Mouse (Mus musculus): ENCODE data around the gene Alx3.
"Not testable (repeated sequence)": the region's sequence is repeated elsewhere in the genome, so short reads cannot be mapped to it uniquely, and the experiment has no call there.

Gene Alx3

GRCm38 (mm10) chr3:107631523-107631958 lies 36.7 kb downstream of the Alx3 start, which contains the start of gene Strip1:
Strip1 (minus strand) TSS chr3:107631694.
- H3K4me1 ChIP-seq (replicated peaks; ENCODE audit: low read depth, low read length): peaks cover 18% of the 10 kb centered on the region
- TF ChIP-seq CTCF (conservative IDR thresholded peaks at IDR 0.05; ENCODE audit: low read length) (no peak), POU5F1 (IDR thresholded peaks at IDR 0.05; ENCODE audit: borderline replicate concordance, low read length) (no peak), NANOG (IDR thresholded peaks at IDR 0.05; ENCODE audit: borderline replicate concordance, low read length) (no peak)
- no peaks in the 10 kb centered on the region for H3K27me3 ChIP-seq (ENCODE audit: insufficient read depth, low read length)
- H3K4me3 ChIP-seq (replicated peaks; ENCODE audit: low read length): peak within 1 kb of the TSS; percentile 100
- no peaks in the 10 kb centered on the region for H3K9me3 ChIP-seq (ENCODE audit: low read length)
- peaks cover 32% of the 10 kb centered on the region for H3K36me3 ChIP-seq (ENCODE audit: insufficient read depth, low read length)

GRCm38 (mm10) chr3:107632786-107633185 lies 38.0 kb downstream of the Alx3 start:
- TF ChIP-seq CTCF (conservative IDR thresholded peaks at IDR 0.05; ENCODE audit: low read length): no peak
- TF ChIP-seq NANOG (IDR thresholded peaks at IDR 0.05; ENCODE audit: borderline replicate concordance, low read length): no peak
- no peak for TF ChIP-seq POU5F1 (IDR thresholded peaks at IDR 0.05; ENCODE audit: borderline replicate concordance, low read length)
- H3K9me3 ChIP-seq (ENCODE audit: low read length): no peaks in the 10 kb centered on the region
- H3K27me3 ChIP-seq (ENCODE audit: insufficient read depth, low read length): 0 out of 2 replicates have a peak, but pooled peaks cover 2% of the 10 kb centered on the region
- peaks cover 20% of the 10 kb centered on the region for H3K36me3 ChIP-seq (ENCODE audit: insufficient read depth, low read length)
- no peak overlapping the region for H3K4me3 ChIP-seq (replicated peaks; ENCODE audit: low read length)
- H3K4me1 ChIP-seq (replicated peaks; ENCODE audit: low read depth, low read length): peaks cover 18% of the 10 kb centered on the region

GRCm38 (mm10) chr3:107633906-107634305 lies 39.1 kb downstream of the Alx3 start:
- no peaks in the 10 kb centered on the region for H3K9me3 ChIP-seq (ENCODE audit: low read length)
- no peak overlapping the region for H3K4me3 ChIP-seq (replicated peaks; ENCODE audit: low read length)
- H3K4me1 ChIP-seq (replicated peaks; ENCODE audit: low read depth, low read length): peaks cover 18% of the 10 kb centered on the region
- H3K27me3 ChIP-seq (ENCODE audit: insufficient read depth, low read length): 0 out of 2 replicates have a peak, but pooled peaks cover 2% of the 10 kb centered on the region
- no peak for TF ChIP-seq POU5F1 (IDR thresholded peaks at IDR 0.05; ENCODE audit: borderline replicate concordance, low read length)
- TF ChIP-seq CTCF (conservative IDR thresholded peaks at IDR 0.05; ENCODE audit: low read length): no peak
- TF ChIP-seq NANOG (IDR thresholded peaks at IDR 0.05; ENCODE audit: borderline replicate concordance, low read length): no peak
- H3K36me3 ChIP-seq (ENCODE audit: insufficient read depth, low read length): peaks cover 9% of the 10 kb centered on the region

GRCm38 (mm10) chr3:107635836-107636235 lies 41.0 kb downstream of the Alx3 start:
- no peaks in the 10 kb centered on the region for H3K9me3 ChIP-seq (ENCODE audit: low read length)
- 0 out of 2 replicates have a peak, but pooled peaks cover 2% of the 10 kb centered on the region for H3K27me3 ChIP-seq (ENCODE audit: insufficient read depth, low read length)
- H3K4me1 ChIP-seq (replicated peaks; ENCODE audit: low read depth, low read length): peaks cover 5% of the 10 kb centered on the region
- no peak overlapping the region for H3K4me3 ChIP-seq (replicated peaks; ENCODE audit: low read length)
- TF ChIP-seq POU5F1 (IDR thresholded peaks at IDR 0.05; ENCODE audit: borderline replicate concordance, low read length) (no peak), CTCF (conservative IDR thresholded peaks at IDR 0.05; ENCODE audit: low read length) (no peak), NANOG (IDR thresholded peaks at IDR 0.05; ENCODE audit: borderline replicate concordance, low read length) (no peak)
- no peaks in the 10 kb centered on the region for H3K36me3 ChIP-seq (ENCODE audit: insufficient read depth, low read length)

- no peak overlapping the region for H3K4me3 ChIP-seq (replicated peaks; ENCODE audit: low read length)
- H3K27me3 ChIP-seq (ENCODE audit: insufficient read depth, low read length): 0 out of 2 replicates have a peak, but pooled peaks cover 2% of the 10 kb centered on the region
- TF ChIP-seq NANOG (IDR thresholded peaks at IDR 0.05; ENCODE audit: borderline replicate concordance, low read length) (no peak), POU5F1 (IDR thresholded peaks at IDR 0.05; ENCODE audit: borderline replicate concordance, low read length) (no peak), CTCF (conservative IDR thresholded peaks at IDR 0.05; ENCODE audit: low read length) (no peak)
- no peaks in the 10 kb centered on the region for H3K9me3 ChIP-seq (ENCODE audit: low read length)
- H3K4me1 ChIP-seq (replicated peaks; ENCODE audit: low read depth, low read length): peaks cover 5% of the 10 kb centered on the region; the same call in 1 of the 2 replicates
- no peaks in the 10 kb centered on the region for H3K36me3 ChIP-seq (ENCODE audit: insufficient read depth, low read length)
Measured at GRCm38 (mm10) chr3:107636236-107636635, 41.4 kb downstream of the Alx3 start.

GRCm38 (mm10) chr3:107637606-107638172 lies 42.9 kb downstream of the Alx3 start:
- Histone ChIP-seq H3K4me1 (replicated peaks; ENCODE audit: low read depth, low read length) (no peaks in the 10 kb centered on the region), H3K4me3 (replicated peaks; ENCODE audit: low read length) (no peak overlapping the region), H3K36me3 (ENCODE audit: insufficient read depth, low read length) (no peaks in the 10 kb centered on the region), H3K27me3 (ENCODE audit: insufficient read depth, low read length) (0 out of 2 replicates have a peak, but pooled peaks cover 2% of the 10 kb centered on the region), H3K9me3 (ENCODE audit: low read length) (no peaks in the 10 kb centered on the region)
- TF ChIP-seq CTCF (conservative IDR thresholded peaks at IDR 0.05; ENCODE audit: low read length): no peak
- no peak for TF ChIP-seq POU5F1 (IDR thresholded peaks at IDR 0.05; ENCODE audit: borderline replicate concordance, low read length)
- no peak for TF ChIP-seq NANOG (IDR thresholded peaks at IDR 0.05; ENCODE audit: borderline replicate concordance, low read length)

GRCm38 (mm10) chr3:107646947-107647346 lies 52.1 kb downstream of the Alx3 start:
- TF ChIP-seq CTCF (conservative IDR thresholded peaks at IDR 0.05; ENCODE audit: low read length) (no peak), NANOG (IDR thresholded peaks at IDR 0.05; ENCODE audit: borderline replicate concordance, low read length) (no peak), POU5F1 (IDR thresholded peaks at IDR 0.05; ENCODE audit: borderline replicate concordance, low read length) (no peak)
- H3K4me1 ChIP-seq (replicated peaks; ENCODE audit: low read depth, low read length): peaks cover 2% of the 10 kb centered on the region; the same call in 1 of the 2 replicates
- H3K27me3 ChIP-seq (ENCODE audit: insufficient read depth, low read length): no peaks in the 10 kb centered on the region
- H3K9me3 ChIP-seq (ENCODE audit: low read length): peaks cover 6% of the 10 kb centered on the region; the same call in 1 of the 2 replicates
- no peak overlapping the region for H3K4me3 ChIP-seq (replicated peaks; ENCODE audit: low read length)
- no peaks in the 10 kb centered on the region for H3K36me3 ChIP-seq (ENCODE audit: insufficient read depth, low read length)

GRCm38 (mm10) chr3:107650276-107650675 lies 55.4 kb downstream of the Alx3 start:
- H3K36me3 ChIP-seq (ENCODE audit: insufficient read depth, low read length); H3K4me1 ChIP-seq (replicated peaks; ENCODE audit: low read depth, low read length); H3K27me3 ChIP-seq (ENCODE audit: insufficient read depth, low read length); H3K9me3 ChIP-seq (ENCODE audit: low read length); H3K4me3 ChIP-seq (replicated peaks; ENCODE audit: low read length): not testable (repeated sequence)

GRCm38 (mm10) chr3:107652968-107653367 lies 58.1 kb downstream of the Alx3 start:
- no peaks in the 10 kb centered on the region for H3K27me3 ChIP-seq (ENCODE audit: insufficient read depth, low read length)
- no peaks in the 10 kb centered on the region; the same call in 1 of the 2 replicates for H3K9me3 ChIP-seq (ENCODE audit: low read length)
- H3K36me3 ChIP-seq (ENCODE audit: insufficient read depth, low read length): 0 out of 2 replicates have a peak, but pooled peaks cover 5% of the 10 kb centered on the region
- TF ChIP-seq CTCF (conservative IDR thresholded peaks at IDR 0.05; ENCODE audit: low read length): no peak
- TF ChIP-seq NANOG (IDR thresholded peaks at IDR 0.05; ENCODE audit: borderline replicate concordance, low read length): no peak
- TF ChIP-seq POU5F1 (IDR thresholded peaks at IDR 0.05; ENCODE audit: borderline replicate concordance, low read length): no peak
- peaks cover 1% of the 10 kb centered on the region; the same call in 1 of the 2 replicates for H3K4me1 ChIP-seq (replicated peaks; ENCODE audit: low read depth, low read length)
- H3K4me3 ChIP-seq (replicated peaks; ENCODE audit: low read length): no peak overlapping the region
